Mouse (Mus musculus) embryonic facial prominence, embryonic 13.5 days (tissue): Measurements from ENCODE around the gene Kptn. TPM values are rescaled to one million over a fixed set of nuclear protein-coding genes. Genes with fewer than 3 reads are reported as not detected.

Experiments used
- ATAC-seq: fragments of 200-750 bp; cut with Nextera tagmentation; 2 replicates; pipeline ENCODE4 v1.8.0; 2017; ENCODE audit warnings: low read depth; ENCODE audit not compliant: insufficient number of reproducible peaks, insufficient read depth, low FRiP score, low TSS enrichment
- H3K27ac ChIP-seq: fragments of 300-500 bp; sonication (generic); 2 replicates; pipeline ENCODE4 v1.5.1; 2015; ENCODE audit warnings: moderate library complexity, mild to moderate bottlenecking, inconsistent platforms
- H3K27me3 ChIP-seq: fragments of 300-500 bp; sonication (generic); 2 replicates; pipeline ENCODE4 v1.6.1; 2015; ENCODE audit warnings: mild to moderate bottlenecking, inconsistent platforms
- H3K36me3 ChIP-seq: fragments of 300-500 bp; sonication (generic); 2 replicates; pipeline ENCODE4 v1.6.1; 2015; ENCODE audit warnings: mild to moderate bottlenecking, inconsistent platforms
- H3K4me1 ChIP-seq: fragments of 300-500 bp; sonication (generic); 2 replicates; pipeline ENCODE4 v1.6.1; 2015; ENCODE audit warnings: inconsistent platforms
- H3K4me2 ChIP-seq: fragments of 300-500 bp; sonication (generic); 2 replicates; pipeline ENCODE4 v1.6.1; 2015; ENCODE audit warnings: moderate library complexity, mild to moderate bottlenecking, inconsistent platforms
- H3K4me3 ChIP-seq: fragments of 300-500 bp; sonication (generic); 2 replicates; pipeline ENCODE4 v1.5.1; 2015; ENCODE audit warnings: mild to moderate bottlenecking, inconsistent platforms
- H3K9ac ChIP-seq: fragments of 300-500 bp; sonication (generic); 2 replicates; pipeline ENCODE4 v1.6.1; 2015; ENCODE audit warnings: mild to moderate bottlenecking, inconsistent platforms
- H3K9me3 ChIP-seq: fragments of 300-500 bp; sonication (generic); 2 replicates; pipeline ENCODE4 v1.6.1; 2016; ENCODE audit warnings: inconsistent platforms
- WGBS: fragments of 180-500 bp; shearing (Covaris S2); methylation state at CpG from one replicate; pipeline ENCODE4 v1.1.7; 2015; ENCODE audit warnings: mixed read lengths; 5-methylcytosine and 5-hydroxymethylcytosine counted together
- polyA plus RNA-seq: library from polyadenylated mRNA; unstranded; fragments of >200 nt; fragmentation: Nextera tagmentation; extraction: Ambion mirVana; gene quantifications from 2 replicates; pipeline ENCODE4 v1.2.1, GENCODE M21; 2015

The Kptn gene
- polyA plus RNA-seq, 1 experiment from 2014 or later = 44.9 TPM

DNA sequence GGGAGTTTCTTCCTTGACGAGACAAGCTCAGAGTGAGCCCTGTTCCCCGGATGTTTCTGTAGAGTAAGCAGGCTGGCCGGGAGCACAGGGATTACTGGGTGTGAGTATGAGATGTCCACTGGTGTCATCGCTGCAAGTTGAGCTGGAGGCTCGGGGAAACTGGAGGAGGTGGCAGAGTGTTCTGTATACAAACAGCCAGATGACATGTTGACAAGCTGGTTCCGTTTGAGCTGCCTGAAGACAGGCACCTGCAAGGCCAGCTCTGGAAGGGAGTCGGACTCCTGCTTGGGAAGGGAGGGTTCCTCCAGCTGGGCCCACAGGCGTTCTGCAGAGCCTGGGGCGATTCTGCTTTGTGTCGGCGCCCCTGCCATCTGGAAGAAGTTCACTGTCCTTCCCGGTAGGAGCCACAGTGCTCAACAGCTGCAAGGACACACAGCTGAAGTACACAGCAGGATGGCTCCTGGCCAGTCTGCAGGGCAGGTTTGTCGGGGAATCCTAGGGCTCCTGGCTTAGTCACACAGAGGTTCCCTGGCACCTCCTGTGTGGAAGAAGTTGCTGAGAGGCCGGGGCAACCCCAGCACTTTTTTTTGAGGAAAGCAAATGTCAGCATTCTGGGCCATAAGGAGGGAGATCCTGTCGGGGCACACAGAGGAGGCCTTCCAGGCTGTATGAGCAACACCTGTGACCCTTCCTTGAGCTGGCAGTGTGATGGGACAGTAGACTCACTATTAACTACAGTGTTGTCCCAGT lies 17.8 kb upstream of the Kptn start:
- Histone ChIP-seq H3K4me3 (no peak overlapping the region), H3K4me1 (peaks cover 40% of the 10 kb centered on the region), H3K9me3 (no peaks in the 10 kb centered on the region), H3K9ac (peak overlapping the region; percentile 12; the same call in 1 of the 2 replicates), H3K36me3 (peaks cover 40% of the 10 kb centered on the region), H3K27me3 (no peaks in the 10 kb centered on the region), H3K4me2 (no peak overlapping the region), H3K27ac (no peak overlapping the region)
- 69% methylated on average over 15 of the region's 15 CpGs for WGBS
- no peak for ATAC-seq

GRCm38 (mm10) chr7:16102686-16103226 lies 16.9 kb upstream of the Kptn start:
- H3K4me3 ChIP-seq = no peak overlapping the region
- H3K36me3 ChIP-seq = peaks cover 48% of the 10 kb centered on the region
- no peaks in the 10 kb centered on the region for H3K27me3 ChIP-seq
- no peak overlapping the region for H3K4me2 ChIP-seq
- peaks cover 37% of the 10 kb centered on the region for H3K4me1 ChIP-seq
- no peak for ATAC-seq
- 90% methylated on average over 5 of the region's 5 CpGs for WGBS
- 0 out of 2 replicates have a peak overlapping the region, but pooled peaks have one; percentile 11 for H3K9ac ChIP-seq
- H3K27ac ChIP-seq = no peak overlapping the region
- H3K9me3 ChIP-seq = no peaks in the 10 kb centered on the region

DNA sequence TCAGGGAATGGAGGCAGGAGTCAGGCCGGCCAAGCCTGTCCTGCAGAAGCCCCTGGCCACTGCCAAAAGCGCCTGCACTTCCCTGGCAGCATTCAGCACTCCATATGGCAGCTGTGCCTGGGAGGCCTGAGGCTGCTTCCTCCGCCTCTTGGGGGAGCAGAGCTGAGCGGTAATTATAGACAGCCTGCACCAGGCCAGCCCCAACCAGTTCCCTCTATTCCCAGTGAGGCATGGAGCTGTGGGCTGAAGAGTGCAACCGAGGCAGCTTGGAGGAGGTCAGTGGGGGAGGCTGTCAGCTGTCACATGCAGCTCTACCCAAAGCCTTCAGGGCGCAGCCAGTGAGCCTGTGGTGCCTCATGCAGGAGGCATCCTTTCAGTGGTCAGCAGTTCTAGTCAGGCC lies 15.9 kb upstream of the Kptn start:
- no peaks in the 10 kb centered on the region for H3K9me3 ChIP-seq
- 57% methylated on average over 6 of the region's 6 CpGs for WGBS
- no peak overlapping the region for H3K4me2 ChIP-seq
- no peak overlapping the region for H3K4me3 ChIP-seq
- ATAC-seq = no peak
- peaks cover 37% of the 10 kb centered on the region for H3K4me1 ChIP-seq
- H3K36me3 ChIP-seq = peaks cover 58% of the 10 kb centered on the region
- H3K27me3 ChIP-seq = no peaks in the 10 kb centered on the region
- H3K9ac ChIP-seq = peak overlapping the region; percentile 49; the same call in 1 of the 2 replicates
- no peak overlapping the region for H3K27ac ChIP-seq

DNA sequence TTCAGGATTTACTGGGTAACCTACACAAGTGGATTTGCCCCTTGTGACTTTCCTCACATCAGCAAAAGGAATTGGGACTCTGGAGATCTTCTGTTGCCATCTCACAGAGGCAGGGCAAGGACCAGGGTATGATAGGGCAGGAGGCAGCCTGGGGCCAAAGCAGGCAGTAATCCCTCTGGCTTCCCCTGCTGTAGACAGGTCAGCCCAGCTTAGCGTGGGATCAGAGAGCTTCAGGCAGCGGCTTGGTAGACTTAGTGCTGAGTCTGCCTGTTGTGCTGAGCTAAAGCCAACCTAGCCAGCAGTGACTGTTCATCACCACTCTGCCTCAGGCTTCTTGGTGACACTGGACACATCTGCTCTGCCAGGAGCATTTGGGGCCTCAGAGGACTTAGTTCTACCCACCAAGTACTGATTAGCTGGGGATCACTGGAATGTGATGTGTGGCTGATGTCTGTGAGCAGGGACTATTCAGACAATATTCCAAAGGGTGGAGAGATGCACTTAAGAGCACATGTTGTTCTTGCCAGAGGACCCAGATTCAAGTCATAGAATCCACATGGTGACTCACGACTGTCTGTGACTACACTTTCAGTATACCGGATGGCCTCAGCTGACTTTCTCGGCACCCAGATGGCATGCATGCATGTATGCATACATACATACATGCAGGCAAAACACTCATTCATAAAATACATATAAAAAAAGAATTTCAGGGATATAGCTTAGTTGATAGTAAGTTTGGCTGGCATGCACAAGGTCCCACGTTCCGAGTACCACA lies 14.9 kb upstream of the Kptn start:
- Histone ChIP-seq H3K36me3 (peaks cover 68% of the 10 kb centered on the region), H3K4me1 (peaks cover 29% of the 10 kb centered on the region), H3K4me3 (no peak overlapping the region), H3K9me3 (no peaks in the 10 kb centered on the region), H3K4me2 (no peak overlapping the region), H3K27me3 (no peaks in the 10 kb centered on the region), H3K9ac (no peak overlapping the region), H3K27ac (no peak overlapping the region)
- no peak for ATAC-seq
- 89% methylated on average over 7 of the region's 7 CpGs for WGBS

DNA sequence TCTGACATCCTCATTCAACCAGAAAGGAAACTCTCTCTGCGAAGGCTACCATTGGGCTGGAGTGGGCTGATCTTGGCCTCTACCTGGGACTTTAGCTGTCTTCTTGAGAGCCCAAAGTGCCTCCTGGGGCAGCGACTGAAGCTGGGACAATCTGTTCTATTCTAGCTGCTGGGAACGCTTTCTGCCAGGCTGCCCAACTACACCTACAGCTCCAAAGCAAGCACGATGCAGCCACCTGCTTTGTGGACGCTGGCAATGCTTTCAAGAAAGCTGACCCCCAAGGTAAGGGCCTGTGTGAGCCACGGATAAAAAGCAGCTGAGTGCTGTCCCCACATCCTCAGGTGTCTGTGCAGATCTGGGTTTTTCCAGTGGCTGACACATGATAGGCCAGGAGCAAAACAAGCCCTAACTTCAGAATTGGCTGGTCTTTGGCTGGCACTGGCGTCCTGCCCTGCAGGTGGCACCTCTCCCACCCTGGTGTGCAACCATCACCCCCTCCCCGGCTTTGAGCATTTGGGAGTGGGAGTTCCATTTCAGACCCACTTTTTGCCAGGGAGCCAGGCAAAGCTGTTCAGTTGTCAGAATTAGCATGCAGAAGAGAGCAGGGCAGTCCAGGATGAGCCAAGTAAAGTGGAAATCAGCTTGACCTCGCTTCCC lies 10.7 kb upstream of the Kptn start:
- H3K9ac ChIP-seq = no peak overlapping the region
- no peaks in the 10 kb centered on the region; the same call in 1 of the 2 replicates for H3K4me1 ChIP-seq
- H3K36me3 ChIP-seq = peaks cover 88% of the 10 kb centered on the region
- H3K4me3 ChIP-seq = no peak overlapping the region
- WGBS = 86% methylated on average over 9 of the region's 9 CpGs
- H3K27me3 ChIP-seq = no peaks in the 10 kb centered on the region
- no peaks in the 10 kb centered on the region for H3K9me3 ChIP-seq
- no peak overlapping the region for H3K27ac ChIP-seq
- no peak for ATAC-seq
- no peak overlapping the region for H3K4me2 ChIP-seq

DNA sequence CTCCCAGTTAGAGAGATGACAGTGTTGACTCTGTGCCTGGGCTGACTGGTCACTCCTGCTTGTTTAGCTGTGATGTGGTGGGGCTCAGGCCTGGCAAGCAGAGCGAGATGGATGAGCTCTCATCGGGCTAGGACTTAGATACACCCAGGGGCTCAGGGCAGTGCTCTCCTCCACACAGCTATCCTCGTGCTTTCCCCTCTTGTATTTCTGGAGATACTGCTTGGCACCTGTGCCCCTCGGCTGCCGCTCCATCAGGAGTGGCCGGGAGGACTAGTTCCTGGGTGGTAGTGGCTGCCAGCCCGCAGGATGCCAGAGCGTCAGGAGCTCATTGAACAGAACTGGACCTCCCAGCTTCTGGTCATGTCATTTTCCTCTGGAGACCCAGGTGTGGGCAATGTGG lies 9.5 kb upstream of the Kptn start:
- WGBS = 90% methylated on average over 8 of the region's 8 CpGs
- Histone ChIP-seq H3K4me3 (no peak overlapping the region), H3K9ac (no peak overlapping the region), H3K9me3 (no peaks in the 10 kb centered on the region), H3K4me2 (no peak overlapping the region), H3K4me1 (no peaks in the 10 kb centered on the region), H3K27ac (no peak overlapping the region), H3K36me3 (peaks cover 89% of the 10 kb centered on the region), H3K27me3 (no peaks in the 10 kb centered on the region)
- no peak for ATAC-seq

DNA sequence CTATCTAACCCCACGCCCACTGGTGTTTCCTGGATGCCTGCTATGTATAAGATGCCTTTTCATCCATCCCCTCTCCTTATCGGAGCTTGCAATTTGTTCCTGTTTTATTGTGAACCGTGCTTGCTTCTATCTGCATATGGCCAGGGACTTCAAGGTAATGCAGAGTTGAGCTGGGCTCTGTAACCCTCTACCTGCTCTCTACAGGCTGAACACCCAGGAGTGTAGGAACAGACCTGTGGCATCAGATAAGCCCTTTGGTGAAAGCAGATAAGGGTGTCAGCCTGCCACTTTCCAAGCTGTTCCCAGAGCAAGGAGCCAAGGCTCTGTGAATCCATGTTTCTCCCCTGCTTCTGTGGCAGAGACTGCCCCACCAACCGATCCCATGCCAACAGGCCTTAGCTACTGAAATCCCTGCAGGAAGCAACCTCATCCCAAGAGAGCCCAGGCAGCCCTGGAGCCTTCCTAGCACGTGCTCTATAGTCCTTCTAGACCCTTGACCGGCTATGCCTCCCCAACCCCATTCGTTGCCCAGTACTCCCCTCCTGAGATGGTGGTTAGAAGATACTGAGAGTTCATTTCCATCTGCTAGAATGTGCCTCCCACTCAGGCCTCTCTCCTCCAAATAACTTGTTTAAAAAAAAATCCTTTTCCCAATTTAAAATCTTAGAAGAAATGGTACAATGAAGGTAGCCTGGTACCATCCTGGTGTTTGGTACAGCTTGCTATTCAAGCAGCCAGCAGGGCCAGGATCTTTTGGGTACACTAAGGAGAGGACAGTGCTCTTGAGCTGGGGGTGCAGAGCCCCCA lies 8.2 kb upstream of the Kptn start:
- WGBS = 92% methylated on average over 7 of the region's 7 CpGs

DNA sequence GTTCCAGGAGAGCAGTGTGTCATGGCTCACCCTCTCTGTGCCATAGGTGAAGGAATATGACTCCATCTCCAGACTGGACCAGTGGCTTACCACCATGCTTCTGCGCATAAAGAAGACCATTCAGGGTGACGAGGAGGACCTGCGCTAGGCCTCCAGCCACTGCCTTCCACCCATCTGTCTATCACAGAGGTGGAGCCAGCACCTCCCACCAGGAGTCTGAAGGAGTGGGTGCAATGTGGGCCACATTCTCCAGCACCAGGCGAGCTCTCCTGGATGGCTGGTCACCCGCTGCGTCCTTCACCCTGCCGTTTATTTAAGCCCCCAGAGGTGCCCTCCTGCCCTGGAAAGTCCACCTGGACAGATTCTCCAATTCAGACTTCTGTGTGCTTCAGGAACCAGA lies 3.3 kb upstream of the Kptn start:
- H3K36me3 ChIP-seq = peaks cover 66% of the 10 kb centered on the region
- H3K4me3 ChIP-seq = no peak overlapping the region
- no peak for ATAC-seq
- peaks cover 7% of the 10 kb centered on the region for H3K4me1 ChIP-seq
- no peaks in the 10 kb centered on the region for H3K9me3 ChIP-seq
- no peak overlapping the region for H3K9ac ChIP-seq
- 92% methylated on average over 7 of the region's 7 CpGs for WGBS
- no peaks in the 10 kb centered on the region for H3K27me3 ChIP-seq
- H3K4me2 ChIP-seq = no peak overlapping the region
- H3K27ac ChIP-seq = no peak overlapping the region

More for the DNA sequence above, 8.2 kb upstream of the Kptn start:
- ATAC-seq = no peak
- Histone ChIP-seq H3K9ac (no peak overlapping the region), H3K36me3 (peaks cover 96% of the 10 kb centered on the region), H3K4me1 (no peaks in the 10 kb centered on the region), H3K4me3 (no peak overlapping the region), H3K27me3 (no peaks in the 10 kb centered on the region), H3K4me2 (no peak overlapping the region), H3K27ac (no peak overlapping the region), H3K9me3 (no peaks in the 10 kb centered on the region)

DNA sequence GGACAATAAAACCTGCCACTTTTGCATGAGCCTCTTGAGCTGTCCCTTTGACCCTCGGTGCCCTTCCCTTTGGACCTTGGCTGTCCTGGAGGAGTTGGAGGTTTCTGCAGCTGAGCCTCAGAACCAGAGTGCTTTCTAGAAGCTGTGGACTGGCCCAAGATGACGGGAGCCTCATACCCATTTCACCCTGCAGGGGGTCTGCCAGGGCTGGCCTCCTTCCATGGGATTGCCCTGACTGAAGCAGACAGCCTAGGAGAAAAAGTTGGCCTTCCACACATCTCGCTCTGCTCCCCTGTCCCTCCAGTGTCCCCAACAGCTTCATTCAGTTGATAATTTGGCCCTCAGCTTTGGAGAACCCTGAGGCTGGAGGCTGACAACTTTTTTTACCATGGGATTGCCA lies 2.6 kb upstream of the Kptn start:
- Histone ChIP-seq H3K27me3 (no peaks in the 10 kb centered on the region), H3K4me1 (peaks cover 7% of the 10 kb centered on the region), H3K27ac (no peak overlapping the region), H3K36me3 (peaks cover 59% of the 10 kb centered on the region), H3K4me2 (no peak overlapping the region), H3K9ac (no peak overlapping the region), H3K4me3 (no peak overlapping the region), H3K9me3 (no peaks in the 10 kb centered on the region)
- no peak for ATAC-seq
- WGBS = 85% methylated on average over 3 of the region's 3 CpGs

DNA sequence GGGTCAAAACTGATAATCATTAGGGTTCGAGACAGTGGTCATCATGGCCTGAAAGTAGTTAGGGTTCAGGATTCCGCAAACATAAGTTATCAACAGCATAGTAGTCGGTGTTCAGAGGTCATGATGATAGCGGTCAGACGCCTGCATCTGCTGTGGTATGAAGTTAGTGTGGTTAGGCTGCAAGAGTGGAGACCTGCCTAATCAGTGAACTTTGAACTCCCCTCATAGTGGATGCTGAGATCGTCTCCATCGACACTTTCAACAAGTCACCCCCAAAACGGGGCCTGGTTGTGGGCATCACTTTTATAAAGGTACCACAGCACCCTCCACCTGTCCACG lies 536 bp downstream of the Kptn start:
- Histone ChIP-seq H3K4me3 (peak overlapping the region; percentile 76), H3K36me3 (peaks cover 50% of the 10 kb centered on the region), H3K27me3 (no peaks in the 10 kb centered on the region), H3K4me1 (peaks cover 7% of the 10 kb centered on the region), H3K9ac (peak overlapping the region; percentile 81), H3K9me3 (no peaks in the 10 kb centered on the region), H3K4me2 (peak overlapping the region; percentile 67), H3K27ac (peak overlapping the region; percentile 87)
- whole genome bisulfite sequencing = 49% methylated on average over 9 of the region's 9 CpGs
- ATAC-seq = peak; percentile 30; the same call in 1 of the 2 replicates

DNA sequence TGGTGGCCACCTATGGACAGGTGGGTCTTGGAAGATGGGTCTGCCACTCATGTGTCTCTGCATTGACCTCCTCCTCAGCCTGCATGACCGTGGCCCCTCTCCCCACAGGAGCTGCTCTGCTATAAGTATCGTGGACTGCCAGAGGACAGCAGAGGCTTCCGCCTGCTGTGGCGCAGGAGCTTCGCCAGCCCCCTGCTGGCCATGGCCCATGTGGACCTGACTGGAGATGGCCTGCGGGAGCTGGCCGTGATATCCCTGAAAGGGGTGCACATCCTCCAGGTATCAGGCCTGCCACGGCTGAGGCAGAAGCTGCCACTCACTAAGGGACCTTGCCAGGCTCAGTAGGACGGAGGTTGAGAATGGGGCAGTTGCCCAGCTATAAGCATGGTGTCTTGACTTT lies 6.1 kb downstream of the Kptn start:
- Histone ChIP-seq H3K4me1 (peaks cover 13% of the 10 kb centered on the region), H3K36me3 (peaks cover 46% of the 10 kb centered on the region), H3K4me3 (no peak overlapping the region), H3K4me2 (no peak overlapping the region), H3K27me3 (no peaks in the 10 kb centered on the region), H3K9ac (no peak overlapping the region), H3K27ac (no peak overlapping the region), H3K9me3 (no peaks in the 10 kb centered on the region)
- WGBS = 84% methylated on average over 9 of the region's 9 CpGs
- no peak for ATAC-seq
